Mouse (Mus musculus) bone marrow, adult 2 months (tissue): ENCODE results near the gene Zfp775.
A peak's percentile ranks its signal among the peaks of the same experiment; 100 is the strongest.

ENCODE experiments used
- CTCF ChIP-seq: fragments of 200-500 bp; IDR thresholded peaks from 2 replicates; pipeline ENCODE4 v1.5.1; 2011; ENCODE audit warnings: low read length, control low read depth; ENCODE audit not compliant: control insufficient read depth, insufficient read depth
- POLR2A ChIP-seq: fragments of 200-500 bp; IDR thresholded peaks from 2 replicates; pipeline ENCODE4 v1.6.1; 2011; ENCODE audit warnings: low read depth, mild to moderate bottlenecking, control low read depth, low read length, borderline replicate concordance; ENCODE audit not compliant: control insufficient read depth

- no peak for TF ChIP-seq CTCF
- peak; percentile 36; the same call in 1 of the 2 replicates for TF ChIP-seq POLR2A
These were observed at the start of gene Zfp775 for GRCm38 (mm10) chr6:48601271-48602079.
